In the genomic region with DNA sequence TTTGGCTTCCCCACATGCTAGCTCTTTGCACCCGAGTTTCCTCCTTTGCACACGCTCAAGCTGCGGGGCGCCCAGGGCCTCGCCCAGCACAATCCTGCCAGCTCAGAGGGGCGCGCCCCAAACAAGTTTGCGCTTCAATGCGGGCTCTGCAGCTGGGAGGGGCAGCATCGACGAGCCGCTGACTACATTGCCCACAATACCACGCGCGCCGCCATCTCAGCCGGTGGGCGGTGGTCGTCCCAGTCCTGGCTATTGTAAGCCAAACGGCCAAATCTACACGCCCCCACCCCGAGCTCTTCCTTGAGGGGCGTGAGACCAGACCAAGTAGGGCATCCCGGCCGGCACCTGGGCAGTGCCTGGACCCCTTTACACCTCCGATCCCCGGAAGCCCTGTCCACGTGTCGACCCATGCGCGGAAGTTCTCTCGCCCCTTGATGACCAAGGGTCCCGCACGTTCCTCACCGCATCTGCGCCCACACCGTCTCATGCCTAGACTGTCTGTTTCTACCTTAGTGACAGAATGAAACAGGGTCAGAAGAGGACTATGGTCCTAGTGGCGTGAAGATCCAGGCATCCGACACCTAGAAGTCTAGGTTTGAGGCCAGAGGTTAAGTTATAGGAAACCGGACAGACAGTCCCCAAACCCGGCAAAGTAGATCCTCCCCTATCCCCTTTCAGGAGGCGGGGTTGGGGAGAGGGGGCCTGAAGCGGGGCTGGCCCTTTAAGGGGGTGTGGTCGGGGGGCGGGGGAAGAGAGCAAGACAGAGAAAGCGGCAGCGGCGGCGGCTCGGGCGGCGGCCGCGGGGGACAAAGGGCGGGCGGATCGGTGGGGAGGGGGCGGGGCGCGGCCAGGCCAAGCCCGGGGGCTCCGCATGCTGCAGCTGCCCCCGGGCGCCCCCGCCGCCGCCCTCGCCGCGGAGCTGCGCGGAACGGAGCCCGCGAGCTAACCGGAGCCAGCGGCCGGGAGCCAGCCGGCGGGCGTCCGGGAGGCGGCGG, we compare ENCODE assay signal across 8 mouse cellular contexts. TPM values are rescaled to one million over a fixed set of nuclear protein-coding genes. Genes with fewer than 3 reads are reported as not detected.
DNase-seq lines count a peak whose midpoint lies in the region; ATAC-seq and TF ChIP-seq lines count a peak whose summit lies in the region.

A gene (plus strand): TSS at position 758 of the 995 bp plus-strand sequence.

- TF ChIP-seq EP300 in liver, postnatal 0 days (IDR thresholded peaks at IDR 0.05; ENCODE audit: low read depth) = no peak

- peak within 1 kb of the TSS; percentile 93 for H3K9ac ChIP-seq in heart, embryonic 13.5 days
- H3K9ac ChIP-seq in liver, postnatal 0 days (replicated peaks) = peak within 1 kb of the TSS; percentile 74
- peak within 1 kb of the TSS; percentile 81 for H3K9ac ChIP-seq in neural tube, embryonic 14.5 days (replicated peaks; ENCODE audit: low read depth, low read length)

- H3K9me3 ChIP-seq in heart, embryonic 13.5 days = no peaks in the 10 kb centered on the region
- no peaks in the 10 kb centered on the region for H3K9me3 ChIP-seq in liver, postnatal 0 days (ENCODE audit: low read length)
- H3K9me3 ChIP-seq in neural tube, embryonic 14.5 days (ENCODE audit: control insufficient read depth, low read length) = no peaks in the 10 kb centered on the region

- peaks cover 4% of the 10 kb centered on the region; the same call in 1 of the 2 replicates for H3K4me1 ChIP-seq in bone marrow, adult 2 months (ENCODE audit: control insufficient read depth, insufficient read depth, low read length)
- H3K4me1 ChIP-seq in heart, embryonic 13.5 days = peaks cover 64% of the 10 kb centered on the region
- H3K4me1 ChIP-seq in liver, postnatal 0 days (ENCODE audit: insufficient read depth) = peaks cover 47% of the 10 kb centered on the region
- H3K4me1 ChIP-seq in neural tube, embryonic 14.5 days (ENCODE audit: control insufficient read depth, insufficient read depth, low read length) = peaks cover 34% of the 10 kb centered on the region

- ATAC-seq in heart, embryonic 13.5 days (ENCODE audit: extremely low read depth, insufficient number of reproducible peaks, low FRiP score, low TSS enrichment) = peak; percentile 28; the same call in 1 of the 2 replicates
- ATAC-seq in liver, postnatal 0 days = peak; percentile 62
- ATAC-seq in neural tube, embryonic 14.5 days (ENCODE audit: low read depth) = peak; percentile 60

- DNase-seq in CD8-positive naive resting alpha-beta T cell, adult 2 months (ENCODE audit: low read depth in 2 of 2, low spot score in 2 of 2) = peak; percentile 62 to 73
- peak; percentile 60 for DNase-seq in fibroblast of lung, adult 2 months (ENCODE audit: low read depth)
- peak; percentile 89 for DNase-seq in kidney, postnatal 14 days
- peak; percentile 88 for DNase-seq in liver, postnatal 0 days
- peak; percentile 91 for DNase-seq in thymus, postnatal 0 days (ENCODE audit: low spot score)

- H3K36me3 ChIP-seq in heart, embryonic 13.5 days = peaks cover 24% of the 10 kb centered on the region
- H3K36me3 ChIP-seq in liver, postnatal 0 days (replicated peaks; ENCODE audit: insufficient read depth, low read length) = peaks cover 7% of the 10 kb centered on the region
- peaks cover 14% of the 10 kb centered on the region for H3K36me3 ChIP-seq in neural tube, embryonic 14.5 days (ENCODE audit: control insufficient read depth, insufficient read depth, low read length)

- peak within 1 kb of the TSS; percentile 87 for H3K4me3 ChIP-seq in bone marrow, adult 2 months (replicated peaks; ENCODE audit: control insufficient read depth, low read depth, low read length)
- peak within 1 kb of the TSS; percentile 86 for H3K4me3 ChIP-seq in heart, embryonic 13.5 days
- H3K4me3 ChIP-seq in liver, postnatal 0 days (ENCODE audit: low read depth, low read length) = peak within 1 kb of the TSS; percentile 65
- H3K4me3 ChIP-seq in neural tube, embryonic 14.5 days (ENCODE audit: low read depth, low read length) = peak within 1 kb of the TSS; percentile 78

- no peaks in the 10 kb centered on the region for H3K27me3 ChIP-seq in heart, embryonic 13.5 days (replicated peaks)
- no peaks in the 10 kb centered on the region for H3K27me3 ChIP-seq in liver, postnatal 0 days (ENCODE audit: insufficient read depth, low read length)
- H3K27me3 ChIP-seq in neural tube, embryonic 14.5 days (ENCODE audit: control insufficient read depth, insufficient read depth, low read length) = no peaks in the 10 kb centered on the region

- TF ChIP-seq CTCF in bone marrow, adult 2 months (IDR thresholded peaks at IDR 0.05; ENCODE audit: control insufficient read depth, insufficient read depth, low read length) = no peak
- TF ChIP-seq CTCF in liver, postnatal 0 days (IDR thresholded peaks at IDR 0.05; ENCODE audit: low read depth) = no peak

- H3K27ac ChIP-seq in bone marrow, adult 2 months (ENCODE audit: control insufficient read depth, insufficient read depth, low read depth, low read length, poor library complexity) = peak within 1 kb of the TSS; percentile 66
- peak within 1 kb of the TSS; percentile 81 for H3K27ac ChIP-seq in heart, embryonic 13.5 days (replicated peaks)
- H3K27ac ChIP-seq in liver, postnatal 0 days (ENCODE audit: low read depth) = peak within 1 kb of the TSS; percentile 88
- H3K27ac ChIP-seq in neural tube, embryonic 14.5 days (ENCODE audit: low read depth, low read length) = peak within 1 kb of the TSS; percentile 92

- 2% methylated on average over 77 of the region's 84 CpGs for WGBS in bone marrow, adult 2 months
- under 1% methylated on average over 62 of the region's 84 CpGs for WGBS in heart, embryonic 13.5 days
- 1% methylated on average over 63 of the region's 84 CpGs for WGBS in liver, postnatal 0 days (ENCODE audit: insufficient replicate concordance)
- 2% methylated on average over 65 of the region's 84 CpGs for WGBS in neural tube, embryonic 14.5 days

- peak within 1 kb of the TSS; percentile 81 for H3K4me2 ChIP-seq in heart, embryonic 13.5 days
- peak within 1 kb of the TSS; percentile 98 for H3K4me2 ChIP-seq in liver, postnatal 0 days (ENCODE audit: low read depth, low read length)
- peak within 1 kb of the TSS; percentile 90 for H3K4me2 ChIP-seq in neural tube, embryonic 14.5 days (ENCODE audit: low read depth, low read length)

- no peak for TF ChIP-seq POLR2A in bone marrow, adult 2 months (IDR thresholded peaks at IDR 0.05; ENCODE audit: borderline replicate concordance, control insufficient read depth, low read depth, low read length)

RNA-seq across cellular contexts. Expression of the gene that starts here (rescaled TPM):
- polyA plus RNA-seq in bone marrow, adult 2 months (2011; ENCODE audit: insufficient read depth, insufficient read length, low replicate concordance, missing spikeins) = 83.5 and 137 TPM in 2 replicates
- polyA plus RNA-seq in heart, embryonic 13.5 days (2015; fragmentation: Nextera tagmentation; extraction: Ambion mirVana) = 82.3 and 117 TPM in 2 replicates
- polyA plus RNA-seq in liver, postnatal 0 days (2015; fragmentation: Nextera tagmentation; extraction: Ambion mirVana) = 48.3 and 57.2 TPM in 2 replicates
- polyA plus RNA-seq in neural tube, embryonic 14.5 days (2014; fragmentation: Nextera tagmentation; extraction: Ambion mirVana) = 140 and 162 TPM in 2 replicates
- polyA plus RNA-seq in thymus, postnatal 0 days (2015; fragmentation: Nextera tagmentation; extraction: Ambion mirVana) = 421 and 425 TPM in 2 replicates

Comparison
In these comparisons a context has a peak if more than half of its experiments do, and no peak if none do; other contexts are left out.
1. Peak in every context shown above with its lines: DNase-seq, ATAC-seq, H3K4me3 ChIP-seq and H3K27ac ChIP-seq.